Mouse (Mus musculus) hindbrain, postnatal 0 days (tissue): Measurements from ENCODE around the gene Sorcs3. TPM values are rescaled to one million over a fixed set of nuclear protein-coding genes. Genes with fewer than 3 reads are reported as not detected.

Experiments
- ATAC-seq: fragments of 200-750 bp; cut with Nextera tagmentation; 2 replicates; pipeline ENCODE4 v1.8.0; 2017; ENCODE audit warnings: mild to moderate bottlenecking, moderate TSS enrichment, moderate library complexity
- DNase-seq: peaks from one replicate; pipeline ENCODE4 v3.0.0-alpha.2; 2015; ENCODE audit warnings: low spot score
- H3K27ac ChIP-seq: fragments of 300-500 bp; sonication (generic); 2 replicates; pipeline ENCODE4 v1.5.1; 2014; ENCODE audit warnings: mild to moderate bottlenecking
- H3K27me3 ChIP-seq: fragments of 300-500 bp; sonication (generic); 2 replicates; pipeline ENCODE4 v1.6.1; 2014; ENCODE audit warnings: low read length, mixed read lengths; ENCODE audit not compliant: insufficient read depth
- H3K36me3 ChIP-seq: fragments of 300-500 bp; sonication (generic); 2 replicates; pipeline ENCODE4 v1.6.1; 2014; ENCODE audit warnings: low read length, mixed read lengths; ENCODE audit not compliant: insufficient read depth
- H3K4me1 ChIP-seq: fragments of 300-500 bp; sonication (generic); 2 replicates; pipeline ENCODE4 v1.6.1; 2014; ENCODE audit warnings: antibody characterized with exemption, low read length, mixed read lengths; ENCODE audit not compliant: insufficient read depth
- H3K4me2 ChIP-seq: fragments of 300-500 bp; sonication (generic); 2 replicates; pipeline ENCODE4 v1.6.1; 2014; ENCODE audit warnings: low read depth, mild to moderate bottlenecking, low read length, moderate library complexity, mixed read lengths
- H3K4me3 ChIP-seq: fragments of 300-500 bp; sonication (generic); 2 replicates; pipeline ENCODE4 v1.5.1; 2014; ENCODE audit warnings: low read length
- H3K9ac ChIP-seq: fragments of 300-500 bp; sonication (generic); replicated peaks from 2 replicates; pipeline ENCODE4 v1.6.1; 2014; ENCODE audit warnings: mild to moderate bottlenecking, low read length, moderate library complexity, mixed read lengths
- H3K9me3 ChIP-seq: fragments of 300-500 bp; sonication (generic); 2 replicates; pipeline ENCODE4 v1.6.1; 2016; ENCODE audit warnings: low read length, mixed read lengths
- CTCF ChIP-seq: IDR thresholded peaks from 2 replicates; pipeline ENCODE4 v1.5.1; 2016; ENCODE audit warnings: antibody characterized with exemption, control low read depth, low read depth
- WGBS: fragments of 180-500 bp; shearing (Covaris S2); extraction: QIAGEN DNeasy Blood & Tissue Kit; methylation state at CpG from one replicate; pipeline ENCODE4 v1.1.7; 2014; 5-methylcytosine and 5-hydroxymethylcytosine counted together
- polyA plus RNA-seq: library from polyadenylated mRNA; unstranded; fragments of >200 nt; fragmentation: Nextera tagmentation; extraction: Ambion mirVana; gene quantifications from 2 replicates; pipeline ENCODE4 v1.2.1, GENCODE M21; 2015
- total RNA-seq: library from RNA; depleted of rRNA; stranded (reverse); fragments of >200 nt; gene quantifications from 2 replicates; pipeline ENCODE4 v1.2.3, GENCODE M21; 2014

The Sorcs3 gene
- total and polyA plus RNA-seq, 2 experiments from 2014 or later: 11.5 to 19.7 TPM

DNA sequence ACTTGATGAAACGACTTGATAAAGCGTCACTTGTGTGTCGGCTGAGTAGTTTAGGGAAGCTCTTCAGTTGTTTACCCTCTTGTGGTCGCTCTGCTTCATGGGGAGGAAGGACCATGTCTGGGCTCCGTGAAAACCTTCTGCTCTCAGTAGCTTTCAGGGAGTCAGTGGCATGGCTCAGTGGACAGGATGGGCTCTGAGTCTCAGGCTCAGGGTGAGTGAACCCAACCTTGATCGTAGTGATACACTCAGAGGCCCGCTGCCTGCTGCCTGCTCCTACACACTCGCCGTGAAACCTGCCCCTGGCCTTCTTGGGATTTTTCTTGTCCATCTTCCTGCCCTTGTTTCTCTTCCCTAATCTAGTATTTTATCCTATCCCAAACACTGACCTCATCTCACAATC is 166.0 kb downstream of the Sorcs3 start:
- Histone ChIP-seq H3K27ac (no peak overlapping the region), H3K4me2 (no peak overlapping the region), H3K36me3 (no peaks in the 10 kb centered on the region), H3K9me3 (no peaks in the 10 kb centered on the region), H3K9ac (no peak overlapping the region), H3K4me1 (peaks cover 4% of the 10 kb centered on the region; the same call in 1 of the 2 replicates), H3K4me3 (no peak overlapping the region), H3K27me3 (no peaks in the 10 kb centered on the region)
- no peak for TF ChIP-seq CTCF
- 87% methylated on average over 9 of the region's 9 CpGs for WGBS
- DNase-seq (no peak), ATAC-seq (no peak)

- Histone ChIP-seq H3K4me1 (no peaks in the 10 kb centered on the region), H3K4me2 (peak overlapping the region; percentile 44), H3K27me3 (no peaks in the 10 kb centered on the region), H3K36me3 (no peaks in the 10 kb centered on the region), H3K9ac (no peak overlapping the region), H3K9me3 (no peaks in the 10 kb centered on the region), H3K27ac (no peak overlapping the region), H3K4me3 (no peak overlapping the region)
- no peak for ATAC-seq
- no peak for TF ChIP-seq CTCF
- 46% methylated on average over 11 of the region's 11 CpGs for WGBS
- peak; percentile 46 for DNase-seq
These were observed 172.2 kb downstream of the Sorcs3 start for GRCm38 (mm10) chr19:48378006-48378540.

GRCm38 (mm10) chr19:48391551-48391950 is 185.7 kb downstream of the Sorcs3 start:
- Histone ChIP-seq H3K9me3 (no peaks in the 10 kb centered on the region), H3K27ac (no peak overlapping the region), H3K4me3 (no peak overlapping the region), H3K36me3 (no peaks in the 10 kb centered on the region), H3K27me3 (no peaks in the 10 kb centered on the region), H3K4me1 (no peaks in the 10 kb centered on the region), H3K9ac (no peak overlapping the region), H3K4me2 (no peak overlapping the region)
- 43% methylated on average over 1 of the region's 1 CpGs for WGBS
- DNase-seq (peak; percentile 61), ATAC-seq (no peak)
- TF ChIP-seq CTCF: peak; percentile 65

DNA sequence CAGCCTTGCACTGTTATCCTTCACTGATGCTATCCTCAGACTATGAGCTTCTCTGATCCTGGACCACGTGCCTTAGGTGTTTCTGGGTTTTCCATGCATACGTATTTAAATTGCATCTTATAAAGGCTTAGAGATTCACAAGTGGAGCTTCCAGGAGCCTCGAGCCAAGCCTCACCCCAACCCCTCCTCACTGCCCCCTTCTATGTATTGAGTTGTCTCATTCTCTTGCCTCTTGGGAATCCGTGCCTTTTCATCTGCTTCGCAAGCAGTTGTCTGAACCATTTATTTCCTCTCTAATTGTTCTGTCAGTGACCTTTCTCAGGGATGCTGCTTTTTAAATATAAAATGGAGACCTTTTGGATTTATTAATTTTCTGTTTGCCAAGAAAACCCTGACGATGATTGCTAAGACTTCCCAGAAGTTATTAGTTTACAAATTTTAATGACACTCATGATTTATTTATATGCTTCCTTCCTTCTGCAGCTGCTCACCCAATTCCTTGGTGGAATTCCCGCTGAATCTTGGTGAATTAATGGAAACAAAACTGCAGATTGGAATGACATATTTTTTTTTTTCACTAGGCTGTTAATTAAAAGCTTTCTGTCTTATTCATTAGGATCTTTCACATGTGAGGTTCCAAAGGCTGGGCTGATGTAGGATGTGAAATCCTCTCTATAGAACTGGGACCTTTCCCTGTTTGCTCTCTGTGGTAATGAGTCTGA is 199.1 kb downstream of the Sorcs3 start:
- Histone ChIP-seq H3K4me3 (no peak overlapping the region), H3K4me2 (no peak overlapping the region), H3K9me3 (no peaks in the 10 kb centered on the region), H3K4me1 (no peaks in the 10 kb centered on the region), H3K27ac (no peak overlapping the region), H3K27me3 (no peaks in the 10 kb centered on the region), H3K36me3 (no peaks in the 10 kb centered on the region), H3K9ac (no peak overlapping the region)
- DNase-seq: no peak
- 39% methylated on average over 7 of the region's 7 CpGs for WGBS
- ATAC-seq: no peak
- no peak for TF ChIP-seq CTCF

- Histone ChIP-seq H3K36me3 (no peaks in the 10 kb centered on the region), H3K4me1 (no peaks in the 10 kb centered on the region), H3K27me3 (no peaks in the 10 kb centered on the region), H3K4me3 (no peak overlapping the region), H3K9me3 (no peaks in the 10 kb centered on the region), H3K4me2 (no peak overlapping the region), H3K27ac (no peak overlapping the region), H3K9ac (no peak overlapping the region)
- no peak for ATAC-seq
- no peak for DNase-seq
- 74% methylated on average over 4 of the region's 4 CpGs for WGBS
- TF ChIP-seq CTCF: no peak
These were observed 202.4 kb downstream of the Sorcs3 start for GRCm38 (mm10) chr19:48408221-48408620.

GRCm38 (mm10) chr19:48411332-48411731 is 205.5 kb downstream of the Sorcs3 start:
- WGBS: 41% methylated on average over 2 of the region's 2 CpGs
- Histone ChIP-seq H3K36me3 (no peaks in the 10 kb centered on the region), H3K4me2 (no peak overlapping the region), H3K9me3 (no peaks in the 10 kb centered on the region), H3K9ac (no peak overlapping the region), H3K27me3 (no peaks in the 10 kb centered on the region), H3K4me1 (no peaks in the 10 kb centered on the region), H3K27ac (no peak overlapping the region), H3K4me3 (no peak overlapping the region)
- peak; percentile 63 for TF ChIP-seq CTCF
- peak; percentile 39 for DNase-seq
- no peak for ATAC-seq

DNA sequence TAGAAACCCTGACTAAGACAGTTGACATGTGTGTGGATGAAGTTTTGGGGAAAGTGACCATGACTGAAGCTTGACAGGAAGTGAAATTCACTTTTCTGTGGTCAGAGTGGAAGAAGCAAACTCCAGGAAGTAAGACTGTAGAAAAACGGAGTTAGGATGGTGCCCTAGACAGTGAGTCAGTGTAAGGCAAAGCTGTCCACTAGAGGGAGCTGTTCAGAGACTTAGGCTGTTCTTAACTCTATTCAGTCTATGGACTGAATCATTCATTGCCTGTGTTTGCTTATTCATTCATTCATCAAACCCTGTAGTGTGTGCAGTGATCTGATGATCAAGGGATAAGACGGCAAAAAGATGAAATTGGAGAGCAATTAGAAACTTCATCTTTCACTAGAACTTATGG is 208.0 kb downstream of the Sorcs3 start:
- no peak overlapping the region for H3K9ac ChIP-seq
- 71% methylated on average over 2 of the region's 2 CpGs for whole genome bisulfite sequencing

More for the DNA sequence above, 208.0 kb downstream of the Sorcs3 start:
- DNase-seq: peak; percentile 56
- Histone ChIP-seq H3K4me3 (no peak overlapping the region), H3K36me3 (no peaks in the 10 kb centered on the region), H3K4me1 (no peaks in the 10 kb centered on the region), H3K27ac (no peak overlapping the region), H3K4me2 (no peak overlapping the region), H3K9me3 (no peaks in the 10 kb centered on the region), H3K27me3 (no peaks in the 10 kb centered on the region)
- TF ChIP-seq CTCF: peak; percentile 67
- 0 out of 2 replicates have a peak, but pooled peaks have one; percentile 45 for ATAC-seq
